Mouse (Mus musculus) urinary bladder, postnatal 25 days (tissue): ENCODE results near the gene Mtch1.
"Not testable (repeated sequence)": the region's sequence is repeated elsewhere in the genome, so short reads cannot be mapped to it uniquely, and the experiment has no call there.

Experiments
- DNase-seq: peaks from one replicate; pipeline ENCODE4 v3.0.0; 2022; ENCODE audit warnings: low spot score

Mtch1 gene

DNA sequence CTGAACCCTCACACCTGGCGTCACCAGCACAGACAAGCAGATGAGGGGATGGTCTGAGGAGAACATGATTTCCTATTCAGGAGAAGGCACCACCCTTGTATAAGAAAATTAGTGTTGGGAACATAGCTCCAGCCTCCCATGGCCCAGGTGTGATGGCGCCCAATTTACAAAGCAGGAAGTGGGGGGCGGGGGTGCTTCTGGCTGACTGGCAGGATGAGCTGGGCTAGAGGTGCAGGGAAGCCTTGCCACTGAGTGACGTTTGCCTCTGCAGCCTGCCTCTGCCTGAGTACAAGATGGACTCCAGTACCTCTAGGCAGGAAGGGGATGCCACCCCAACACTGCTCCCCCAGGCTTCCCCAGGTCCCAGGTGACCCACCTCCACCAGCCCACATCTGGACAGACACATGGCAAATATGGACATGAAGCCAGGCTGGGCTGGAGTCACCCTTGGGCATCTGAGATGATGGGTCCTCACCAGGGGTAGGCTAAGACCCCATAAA is 15.5 kb downstream of the Mtch1 start:
- no peak for DNase-seq

DNA sequence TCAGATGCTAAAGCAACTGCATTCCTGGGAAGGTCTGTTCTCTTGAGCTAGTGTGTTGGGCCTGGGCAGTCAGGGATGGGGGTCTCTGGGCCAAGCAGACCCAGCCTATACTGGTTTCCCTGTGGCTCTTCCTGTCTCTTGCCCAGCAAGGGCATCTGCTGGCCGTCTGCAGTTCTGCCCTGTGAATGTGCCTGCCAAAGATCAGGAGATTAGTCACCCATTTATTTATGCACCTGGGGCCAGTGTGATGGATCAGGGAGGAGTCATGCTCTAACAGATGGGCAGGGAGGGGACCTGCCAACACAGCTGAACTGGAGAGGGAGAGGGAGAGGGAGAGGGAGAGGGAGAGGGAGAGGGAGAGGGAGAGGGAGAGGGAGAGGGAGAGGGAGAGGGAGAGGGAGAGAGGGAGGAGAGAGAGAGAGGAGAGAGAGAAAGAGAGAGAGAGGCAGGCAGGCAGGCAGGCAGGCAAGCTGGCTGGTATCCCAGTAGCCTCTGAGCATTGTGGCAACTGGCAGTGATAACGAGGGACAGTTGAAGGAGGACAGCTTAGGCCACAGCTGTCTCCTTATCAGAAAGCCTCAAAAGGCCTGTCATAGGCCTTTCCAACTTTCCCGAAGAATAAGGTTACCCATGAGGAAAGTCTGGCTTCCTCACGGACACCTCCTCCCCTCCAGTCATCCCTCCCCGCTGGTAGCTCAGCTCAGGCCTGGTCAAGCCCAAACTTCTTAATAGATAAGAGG is 16.9 kb downstream of the Mtch1 start:
- DNase-seq: no peak

DNA sequence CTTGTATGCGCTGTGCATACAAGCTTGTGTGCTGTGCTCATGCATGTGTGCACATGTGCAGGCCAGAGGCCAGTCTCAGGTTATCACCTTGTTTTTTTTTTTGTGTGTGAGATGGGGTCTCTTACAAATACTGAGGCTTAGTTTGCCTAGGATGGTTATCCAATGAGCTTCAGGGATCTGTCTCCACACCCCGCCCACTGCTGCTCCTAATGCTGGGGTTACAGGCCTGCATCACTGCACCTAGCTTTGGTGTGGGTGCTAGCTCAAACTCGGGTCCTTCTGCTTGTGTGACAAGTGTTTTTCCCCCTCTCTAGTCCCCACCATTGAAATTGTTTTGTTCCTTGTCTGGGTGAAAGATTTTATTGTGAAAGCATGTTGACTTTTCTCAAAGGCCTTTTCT is 17.5 kb downstream of the Mtch1 start:
- no peak for DNase-seq

DNA sequence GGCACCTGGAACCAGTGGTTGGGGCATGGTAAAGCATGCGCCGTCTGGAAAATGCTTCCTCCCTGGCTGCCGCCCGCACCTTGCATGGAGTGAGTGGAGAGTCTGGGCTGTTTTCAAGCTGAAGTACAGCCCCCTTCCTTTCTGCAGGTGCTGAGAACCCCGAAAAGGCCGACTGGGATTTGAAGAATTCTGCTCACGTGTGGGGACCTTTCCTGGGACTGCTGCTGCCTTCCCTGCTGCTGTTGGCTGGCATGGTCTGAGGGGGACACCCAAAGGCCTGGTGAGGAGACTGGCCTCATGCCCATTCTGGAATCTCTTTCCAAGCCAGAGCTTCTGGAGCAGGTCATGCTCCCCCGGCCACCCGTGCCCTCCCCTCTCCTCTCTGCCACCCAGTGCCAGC is 20.0 kb downstream of the Mtch1 start:
- DNase-seq: no peak

GRCm38 (mm10) chr17:29326531-29327529 is 20.9 kb downstream of the Mtch1 start:
- DNase-seq: no peak

GRCm38 (mm10) chr17:29325831-29326230 is 21.9 kb downstream of the Mtch1 start:
- no peak for DNase-seq

- no peak for DNase-seq
Measured at GRCm38 (mm10) chr17:29323625-29324024, 24.1 kb downstream of the Mtch1 start.

- no peak for DNase-seq
Measured at GRCm38 (mm10) chr17:29322603-29322962, 25.2 kb downstream of the Mtch1 start.

GRCm38 (mm10) chr17:29321765-29322602 is 25.8 kb downstream of the Mtch1 start:
- DNase-seq: no peak

DNA sequence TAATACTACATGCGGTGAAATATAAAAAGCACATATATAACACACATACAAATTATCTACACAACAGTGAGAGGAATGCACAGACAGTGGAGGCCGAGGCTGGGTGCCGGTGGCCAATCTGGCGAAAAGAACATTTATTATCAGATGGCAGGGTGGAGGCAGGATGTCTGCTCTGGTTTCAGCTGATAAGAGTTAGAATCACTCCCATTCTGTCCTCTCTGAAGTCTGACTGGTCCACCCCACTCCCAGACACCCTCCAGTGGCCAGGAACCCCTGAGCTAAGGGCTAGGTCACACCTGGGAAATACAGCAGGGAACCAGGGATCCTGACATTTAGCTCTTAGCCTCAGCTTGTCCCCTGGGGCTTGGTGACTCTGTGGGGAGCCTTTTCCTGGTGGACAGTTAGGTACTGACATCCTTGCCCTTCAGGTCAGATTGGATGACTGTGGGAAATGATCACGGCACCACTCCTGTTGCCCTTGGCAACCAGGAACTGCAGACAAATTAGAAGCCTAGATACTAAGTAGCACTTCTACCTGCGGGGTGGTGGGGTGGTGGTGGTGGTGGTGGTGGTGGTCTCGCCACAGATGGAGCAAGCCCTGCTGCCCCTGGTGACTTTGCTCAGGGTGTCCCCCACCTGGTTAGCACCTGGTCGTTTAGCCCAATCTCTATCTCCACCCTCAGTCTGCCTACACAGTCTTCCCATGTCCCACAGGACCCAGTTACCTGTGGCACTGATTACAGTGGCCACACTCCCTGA is 27.7 kb downstream of the Mtch1 start:
- no peak for DNase-seq

DNA sequence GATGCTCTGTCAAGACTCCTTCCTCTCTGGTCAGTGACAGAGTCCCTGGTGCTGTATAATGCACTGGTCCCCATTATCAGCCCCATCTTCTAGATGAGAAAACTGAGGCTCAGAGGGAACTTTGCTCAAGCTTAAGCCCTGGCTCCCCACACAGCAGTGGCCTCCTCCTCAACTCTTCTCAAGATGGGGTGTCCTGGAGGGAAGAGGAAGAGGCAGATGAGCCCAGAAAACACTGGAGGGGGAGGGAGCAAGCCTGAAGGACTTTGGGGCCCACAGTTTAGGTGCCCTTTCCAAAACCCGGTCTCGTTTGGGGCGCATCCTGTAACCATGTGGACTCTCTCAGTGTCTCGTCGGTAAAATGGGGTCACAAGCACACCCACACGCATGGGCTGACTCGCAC is 28.3 kb downstream of the Mtch1 start:
- DNase-seq: no peak

GRCm38 (mm10) chr17:29318731-29319250 is 28.9 kb downstream of the Mtch1 start:
- DNase-seq: no peak

GRCm38 (mm10) chr17:29317380-29317779 is 30.4 kb downstream of the Mtch1 start, which contains the start of gene Pi16:
Pi16 (plus strand) TSS chr17:29317680.
- not testable (repeated sequence) for DNase-seq

- no peak for DNase-seq
Measured at GRCm38 (mm10) chr17:29316891-29317290, 30.8 kb downstream of the Mtch1 start.

DNA sequence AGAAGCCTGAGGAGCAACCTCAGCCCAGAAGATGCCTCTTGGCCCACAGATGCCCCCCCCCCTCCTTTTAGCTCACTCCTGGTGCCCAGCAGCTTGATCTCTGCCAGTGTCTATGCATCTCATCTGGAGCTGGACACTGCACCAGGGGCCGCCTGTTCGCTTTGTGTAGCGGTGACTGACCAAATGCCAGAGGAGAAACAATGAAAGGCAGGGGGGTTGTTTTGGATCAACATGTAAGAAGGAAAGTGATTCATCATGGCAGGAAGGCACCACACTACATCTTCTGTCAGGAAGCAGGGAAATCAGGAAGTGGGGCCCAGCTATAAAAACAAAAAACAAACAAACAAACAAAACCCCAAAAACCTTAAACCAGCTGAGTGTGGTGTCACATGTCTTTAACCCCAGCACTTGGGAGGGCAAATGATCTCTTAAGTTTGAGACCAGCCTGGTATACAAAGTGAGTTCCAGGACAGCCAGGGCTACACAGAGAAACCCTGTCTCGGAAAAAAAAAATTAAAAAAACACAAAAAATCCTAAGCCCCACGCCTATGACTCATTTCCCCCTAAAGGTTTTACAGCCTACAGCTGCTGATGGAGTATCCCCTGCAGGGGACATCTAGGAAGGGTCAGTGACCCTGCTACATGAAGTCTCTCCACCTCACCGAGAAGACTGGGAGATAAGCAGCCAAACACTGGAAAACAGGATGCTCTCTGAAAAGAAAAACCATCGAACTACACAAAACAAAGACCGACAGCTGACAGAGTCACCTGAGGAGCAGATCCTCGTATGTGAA is 31.9 kb downstream of the Mtch1 start:
- DNase-seq: no peak

DNA sequence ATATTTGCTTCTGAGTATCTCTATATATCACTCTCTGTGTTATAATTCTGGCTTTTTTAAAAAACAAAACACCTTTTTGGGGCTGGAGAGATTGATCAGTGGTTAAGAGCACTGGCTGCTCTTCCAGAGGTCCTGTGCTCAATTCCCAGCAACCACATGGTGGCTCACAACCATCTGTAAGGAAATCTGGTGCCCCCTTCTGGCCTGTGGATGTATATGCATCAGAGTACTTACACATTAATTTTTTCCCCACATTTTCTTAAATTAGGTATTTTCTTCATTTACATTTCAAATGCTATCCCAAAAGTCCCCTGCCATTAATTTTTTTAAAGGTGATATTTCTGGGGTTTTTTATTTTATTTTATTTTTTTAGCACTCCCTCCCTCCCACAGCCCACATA is 34.4 kb downstream of the Mtch1 start:
- no peak for DNase-seq

GRCm38 (mm10) chr17:29312082-29312481 is 35.7 kb downstream of the Mtch1 start:
- DNase-seq: no peak

DNA sequence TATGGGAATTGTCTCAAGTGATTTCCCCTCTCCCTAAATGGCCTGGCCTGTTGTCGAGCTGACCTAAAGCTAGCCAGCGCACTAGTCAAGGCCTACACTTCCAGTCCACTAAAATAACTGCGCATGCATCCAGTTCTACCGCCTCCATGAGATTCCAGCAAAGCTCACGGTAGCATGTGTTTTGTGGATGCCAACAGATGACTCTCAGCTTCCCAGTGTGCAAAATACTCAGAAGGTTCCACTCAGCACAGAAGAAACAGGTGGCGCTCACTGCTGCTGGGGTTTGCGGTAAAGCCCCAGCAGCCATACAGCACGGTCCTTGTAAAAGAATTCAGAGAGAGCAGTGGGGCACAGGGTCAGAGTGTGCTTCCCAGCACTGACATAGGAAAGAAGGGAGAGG is 36.1 kb downstream of the Mtch1 start:
- no peak for DNase-seq

GRCm38 (mm10) chr17:29310056-29310623 is 37.6 kb downstream of the Mtch1 start:
- no peak for DNase-seq

- DNase-seq: no peak
Measured at GRCm38 (mm10) chr17:29305871-29306270, 41.9 kb downstream of the Mtch1 start.
